Mouse (Mus musculus) embryonic facial prominence, embryonic 12.5 days (tissue): Measurements from ENCODE around the gene Lnx1. TPM values are rescaled to one million over a fixed set of nuclear protein-coding genes. Genes with fewer than 3 reads are reported as not detected.

ENCODE experiments used
- ATAC-seq: fragments of 200-750 bp; cut with Nextera tagmentation; 2 replicates; pipeline ENCODE4 v1.8.0; 2017; ENCODE audit not compliant: insufficient number of reproducible peaks, insufficient read depth, low FRiP score, low TSS enrichment
- H3K27ac ChIP-seq: fragments of 300-500 bp; sonication (generic); 2 replicates; pipeline ENCODE4 v1.5.1; 2016; ENCODE audit warnings: mild to moderate bottlenecking
- H3K27me3 ChIP-seq: fragments of 300-500 bp; sonication (generic); 2 replicates; pipeline ENCODE4 v1.6.1; 2016; ENCODE audit warnings: mild to moderate bottlenecking, moderate library complexity
- H3K36me3 ChIP-seq: fragments of 300-500 bp; sonication (generic); 2 replicates; pipeline ENCODE4 v1.6.1; 2016; ENCODE audit warnings: mild to moderate bottlenecking
- H3K4me1 ChIP-seq: fragments of 300-500 bp; sonication (generic); 2 replicates; pipeline ENCODE4 v1.6.1; 2016
- H3K4me2 ChIP-seq: fragments of 300-500 bp; sonication (generic); replicated peaks from 2 replicates; pipeline ENCODE4 v1.6.1; 2016; ENCODE audit warnings: mild to moderate bottlenecking, moderate library complexity
- H3K4me3 ChIP-seq: fragments of 300-500 bp; sonication (generic); 2 replicates; pipeline ENCODE4 v1.5.1; 2016; ENCODE audit warnings: mild to moderate bottlenecking
- H3K9ac ChIP-seq: fragments of 300-500 bp; sonication (generic); 2 replicates; pipeline ENCODE4 v1.6.1; 2016; ENCODE audit warnings: mild to moderate bottlenecking, moderate library complexity
- H3K9me3 ChIP-seq: fragments of 300-500 bp; sonication (generic); 2 replicates; pipeline ENCODE4 v1.6.1; 2016; ENCODE audit warnings: mild to moderate bottlenecking, moderate library complexity
- WGBS: fragments of 180-500 bp; shearing (Covaris S2); methylation state at CpG from one replicate; pipeline ENCODE4 v1.1.7; 2016; 5-methylcytosine and 5-hydroxymethylcytosine counted together
- polyA plus RNA-seq: library from polyadenylated mRNA; unstranded; fragments of >200 nt; fragmentation: Nextera tagmentation; extraction: Ambion mirVana; gene quantifications from 2 replicates; pipeline ENCODE4 v1.2.1, GENCODE M21; 2016

The Lnx1 gene
- 1.8 and 2.0 TPM in 2 replicates for polyA plus RNA-seq

GRCm38 (mm10) chr5:74702766-74703165, at the start of gene Lnx1:
Lnx1 (minus strand) TSS chr5:74702912.
- Histone ChIP-seq H3K27ac (no peak within 1 kb of the TSS), H3K4me3 (peak within 1 kb of the TSS; percentile 34; the same call in 1 of the 2 replicates), H3K4me1 (peaks cover 32% of the 10 kb centered on the region)

DNA sequence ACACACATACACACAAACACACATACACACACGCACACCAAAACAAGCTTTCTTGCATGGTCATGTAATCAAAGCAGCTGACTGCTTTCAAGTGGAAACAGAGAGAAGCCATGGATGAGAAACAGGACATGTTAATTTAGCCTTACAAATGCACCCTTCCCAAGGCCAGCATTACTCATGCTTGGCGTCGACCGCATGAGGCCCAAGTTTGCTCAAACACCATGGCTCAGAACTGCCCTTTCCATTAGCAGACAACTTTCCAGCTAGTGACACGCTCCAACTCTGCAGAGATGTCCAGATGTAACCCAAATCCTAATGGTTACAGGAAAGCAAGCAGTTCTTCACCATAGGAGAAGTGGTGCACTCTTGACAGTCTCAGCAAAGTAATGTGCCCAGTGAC, 47.8 kb upstream of the Lnx1 start:
- Histone ChIP-seq H3K27ac (no peak overlapping the region), H3K9ac (no peak overlapping the region), H3K4me1 (peaks cover 6% of the 10 kb centered on the region; the same call in 1 of the 2 replicates), H3K9me3 (no peaks in the 10 kb centered on the region), H3K4me2 (no peak overlapping the region), H3K27me3 (no peaks in the 10 kb centered on the region), H3K36me3 (no peaks in the 10 kb centered on the region), H3K4me3 (no peak overlapping the region)
- 87% methylated on average over 5 of the region's 5 CpGs for WGBS
- ATAC-seq, result no peak

More at GRCm38 (mm10) chr5:74702766-74703165, at the start of gene Lnx1:
- WGBS, result 51% methylated on average over 11 of the region's 11 CpGs
- no peak for ATAC-seq
- Histone ChIP-seq H3K36me3 (no peaks in the 10 kb centered on the region), H3K9ac (no peak within 1 kb of the TSS), H3K4me2 (peak within 1 kb of the TSS; percentile 45), H3K27me3 (no peaks in the 10 kb centered on the region), H3K9me3 (no peaks in the 10 kb centered on the region)

DNA sequence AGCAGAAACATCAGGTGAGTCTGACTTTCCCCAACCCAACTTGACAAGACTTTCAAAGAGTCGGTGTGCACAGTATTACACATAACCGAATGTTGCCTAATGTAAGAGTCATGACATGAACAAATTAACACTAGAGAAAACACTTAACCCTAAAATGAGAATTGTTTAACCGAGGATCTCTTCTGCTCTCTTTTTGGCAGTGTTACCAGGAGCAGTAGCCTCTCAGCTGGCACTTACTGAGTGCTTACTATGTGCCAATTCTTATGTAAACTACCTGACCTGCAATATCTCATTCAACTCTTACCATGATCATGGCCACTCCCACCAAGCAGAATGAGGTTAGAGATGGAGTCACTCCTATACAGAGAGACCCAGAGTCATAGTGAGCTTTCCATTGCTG, 44.8 kb upstream of the Lnx1 start:
- H3K9ac ChIP-seq, result no peak overlapping the region
- WGBS, result 91% methylated on average over 3 of the region's 3 CpGs
- H3K4me2 ChIP-seq, result no peak overlapping the region
- no peak overlapping the region for H3K27ac ChIP-seq
- H3K27me3 ChIP-seq, result no peaks in the 10 kb centered on the region
- H3K36me3 ChIP-seq, result no peaks in the 10 kb centered on the region
- H3K9me3 ChIP-seq, result no peaks in the 10 kb centered on the region
- no peak for ATAC-seq
- no peak overlapping the region for H3K4me3 ChIP-seq
- H3K4me1 ChIP-seq, result no peaks in the 10 kb centered on the region

GRCm38 (mm10) chr5:74740951-74741350, 38.2 kb upstream of the Lnx1 start:
- H3K36me3 ChIP-seq, result no peaks in the 10 kb centered on the region
- peaks cover 18% of the 10 kb centered on the region for H3K4me1 ChIP-seq
- H3K27me3 ChIP-seq, result no peaks in the 10 kb centered on the region
- no peak overlapping the region for H3K27ac ChIP-seq
- H3K4me2 ChIP-seq, result no peak overlapping the region
- ATAC-seq, result no peak
- WGBS, result 90% methylated on average over 9 of the region's 9 CpGs
- no peak overlapping the region for H3K9ac ChIP-seq
- H3K9me3 ChIP-seq, result no peaks in the 10 kb centered on the region
- H3K4me3 ChIP-seq, result no peak overlapping the region

GRCm38 (mm10) chr5:74739435-74739834, 36.7 kb upstream of the Lnx1 start:
- Histone ChIP-seq H3K4me1 (peaks cover 20% of the 10 kb centered on the region), H3K4me2 (peak overlapping the region; percentile 18; the same call in 1 of the 2 replicates), H3K4me3 (no peak overlapping the region), H3K9me3 (no peaks in the 10 kb centered on the region), H3K27ac (no peak overlapping the region; the same call in 1 of the 2 replicates), H3K9ac (no peak overlapping the region), H3K27me3 (no peaks in the 10 kb centered on the region), H3K36me3 (no peaks in the 10 kb centered on the region)
- no peak for ATAC-seq
- WGBS, result 32% methylated on average over 12 of the region's 12 CpGs

GRCm38 (mm10) chr5:74738312-74738711, 35.6 kb upstream of the Lnx1 start:
- Histone ChIP-seq H3K9me3 (no peaks in the 10 kb centered on the region), H3K4me2 (no peak overlapping the region), H3K4me1 (peaks cover 28% of the 10 kb centered on the region), H3K4me3 (no peak overlapping the region), H3K9ac (no peak overlapping the region), H3K27ac (no peak overlapping the region), H3K36me3 (no peaks in the 10 kb centered on the region), H3K27me3 (no peaks in the 10 kb centered on the region)
- 56% methylated on average over 3 of the region's 3 CpGs for WGBS
- no peak for ATAC-seq

DNA sequence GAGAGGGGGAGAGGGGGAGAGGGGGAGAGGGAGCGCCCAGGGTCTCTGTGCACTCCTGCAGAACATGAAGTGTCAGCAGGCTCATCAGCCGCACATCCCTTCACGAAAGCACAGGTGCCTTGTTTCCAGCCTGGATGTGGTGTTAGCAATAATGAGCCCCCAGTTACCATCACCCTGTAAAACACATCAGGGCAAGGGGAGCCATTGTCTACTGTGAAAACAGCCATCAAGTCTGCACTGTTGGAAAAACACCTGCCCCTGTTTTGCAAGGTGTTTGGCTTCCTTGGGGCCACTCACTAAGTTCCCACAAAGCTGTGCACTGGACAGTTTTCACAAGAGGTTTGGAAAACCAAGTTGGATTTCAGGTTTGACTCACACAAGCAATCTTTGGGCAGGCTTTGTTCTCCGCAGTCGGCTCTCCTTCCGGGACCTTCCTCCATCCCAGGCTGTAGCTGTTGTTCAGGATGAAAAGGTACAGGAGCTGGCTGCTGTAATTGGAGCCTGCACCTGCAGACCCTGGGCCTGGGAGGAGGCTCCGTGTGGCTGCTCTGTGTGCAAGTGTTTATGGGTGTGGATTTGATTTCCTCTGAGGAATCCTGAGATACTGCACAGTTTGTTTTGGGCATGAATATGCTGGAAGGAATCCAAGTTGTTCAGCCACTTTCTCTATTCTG, 31.3 kb upstream of the Lnx1 start:
- 43% methylated on average over 7 of the region's 7 CpGs for WGBS
- H3K9me3 ChIP-seq, result no peaks in the 10 kb centered on the region
- no peak overlapping the region for H3K9ac ChIP-seq
- H3K4me1 ChIP-seq, result peaks cover 15% of the 10 kb centered on the region
- no peaks in the 10 kb centered on the region for H3K36me3 ChIP-seq
- no peak overlapping the region for H3K4me3 ChIP-seq
- no peak overlapping the region for H3K4me2 ChIP-seq
- peak; percentile 63; the same call in 1 of the 2 replicates for ATAC-seq
- no peaks in the 10 kb centered on the region for H3K27me3 ChIP-seq
- peak overlapping the region; percentile 4; the same call in 1 of the 2 replicates for H3K27ac ChIP-seq

- no peak overlapping the region for H3K4me2 ChIP-seq
- H3K4me1 ChIP-seq, result peaks cover 10% of the 10 kb centered on the region; the same call in 1 of the 2 replicates
- H3K9ac ChIP-seq, result no peak overlapping the region
- no peak for ATAC-seq
- no peak overlapping the region for H3K4me3 ChIP-seq
- H3K27me3 ChIP-seq, result no peaks in the 10 kb centered on the region
- no peaks in the 10 kb centered on the region for H3K9me3 ChIP-seq
- 67% methylated on average over 8 of the region's 8 CpGs for WGBS
- no peak overlapping the region for H3K27ac ChIP-seq
- H3K36me3 ChIP-seq, result no peaks in the 10 kb centered on the region
Observed at GRCm38 (mm10) chr5:74732613-74733012, 29.9 kb upstream of the Lnx1 start.

DNA sequence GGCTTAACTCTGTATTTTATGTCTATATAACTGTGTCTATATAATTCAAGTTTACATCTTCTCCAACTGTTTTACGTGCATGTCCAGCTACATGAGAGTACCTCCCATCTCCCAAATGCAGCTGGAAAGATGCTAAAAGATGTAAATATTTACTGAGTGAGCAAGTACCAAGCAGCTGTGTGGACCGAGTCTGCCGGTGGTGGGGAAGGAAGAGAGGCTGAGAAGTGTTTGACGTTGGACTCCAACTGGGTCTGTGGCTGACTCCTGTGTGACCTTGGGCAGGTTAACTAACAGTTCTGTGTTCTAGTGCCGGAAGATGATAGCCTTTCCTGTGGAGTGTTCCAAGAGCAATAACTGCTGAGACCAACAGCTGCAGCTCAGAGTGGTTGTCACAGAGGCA, 27.9 kb upstream of the Lnx1 start:
- Histone ChIP-seq H3K9me3 (no peaks in the 10 kb centered on the region), H3K4me3 (no peak overlapping the region)
- WGBS, result 85% methylated on average over 5 of the region's 5 CpGs

GRCm38 (mm10) chr5:74729567-74729966, 26.9 kb upstream of the Lnx1 start:
- no peaks in the 10 kb centered on the region for H3K36me3 ChIP-seq

More for the DNA sequence above, 27.9 kb upstream of the Lnx1 start:
- Histone ChIP-seq H3K27ac (no peak overlapping the region), H3K4me2 (no peak overlapping the region), H3K27me3 (no peaks in the 10 kb centered on the region), H3K9ac (no peak overlapping the region), H3K4me1 (peaks cover 10% of the 10 kb centered on the region; the same call in 1 of the 2 replicates), H3K36me3 (no peaks in the 10 kb centered on the region)
- no peak for ATAC-seq

GRCm38 (mm10) chr5:74728186-74728585, 25.5 kb upstream of the Lnx1 start:
- 75% methylated on average over 6 of the region's 6 CpGs for WGBS
- Histone ChIP-seq H3K4me1 (no peaks in the 10 kb centered on the region; the same call in 1 of the 2 replicates), H3K27ac (no peak overlapping the region), H3K27me3 (no peaks in the 10 kb centered on the region), H3K4me2 (no peak overlapping the region), H3K9ac (no peak overlapping the region), H3K9me3 (no peaks in the 10 kb centered on the region), H3K4me3 (no peak overlapping the region), H3K36me3 (no peaks in the 10 kb centered on the region)
- no peak for ATAC-seq

More at GRCm38 (mm10) chr5:74729567-74729966, 26.9 kb upstream of the Lnx1 start:
- peaks cover 9% of the 10 kb centered on the region; the same call in 1 of the 2 replicates for H3K4me1 ChIP-seq
- ATAC-seq, result no peak
- H3K4me2 ChIP-seq, result no peak overlapping the region
- H3K9ac ChIP-seq, result no peak overlapping the region
- no peaks in the 10 kb centered on the region for H3K27me3 ChIP-seq
- H3K27ac ChIP-seq, result no peak overlapping the region
- H3K9me3 ChIP-seq, result no peaks in the 10 kb centered on the region
- WGBS, result 84% methylated on average over 6 of the region's 6 CpGs
- H3K4me3 ChIP-seq, result no peak overlapping the region

GRCm38 (mm10) chr5:74727319-74727718, 24.6 kb upstream of the Lnx1 start:
- no peak overlapping the region for H3K4me3 ChIP-seq
- no peak for ATAC-seq
- H3K9ac ChIP-seq, result no peak overlapping the region
- H3K27ac ChIP-seq, result no peak overlapping the region
- no peak overlapping the region for H3K4me2 ChIP-seq
- 55% methylated on average over 8 of the region's 8 CpGs for WGBS
- no peaks in the 10 kb centered on the region for H3K9me3 ChIP-seq
- no peaks in the 10 kb centered on the region for H3K36me3 ChIP-seq
- H3K27me3 ChIP-seq, result no peaks in the 10 kb centered on the region
- no peaks in the 10 kb centered on the region; the same call in 1 of the 2 replicates for H3K4me1 ChIP-seq
